Comparison of ENCODE assay signal across 17 mouse cellular contexts in genomic region chr9:120658576-120658975, GRCm38 (mm10).
DNase-seq lines count a peak whose midpoint lies in the region; ATAC-seq and TF ChIP-seq lines count a peak whose summit lies in the region.
"Had no signal": no experiment of that assay in that cellular context is flagged by ENCODE, and none has a peak within 500 bp of the region (broad histone marks: within the 10 kb centered on the region; RNA-seq: fewer than 3 reads in every experiment).

No protein-coding gene starts in this region.

- H3K27me3 ChIP-seq in forebrain, embryonic 12.5 days = peaks cover 4% of the 10 kb centered on the region; the same call in 1 of the 2 replicates
- no peaks in the 10 kb centered on the region for H3K27me3 ChIP-seq in intestine, postnatal 0 days (replicated peaks; ENCODE audit: control insufficient read depth, insufficient read depth, low read length)
- H3K27me3 ChIP-seq: hindbrain, embryonic 15.5 days; liver, embryonic 15.5 days; neural tube, embryonic 12.5 days had no signal

- H3K36me3 ChIP-seq in forebrain, embryonic 12.5 days (replicated peaks) = no peaks in the 10 kb centered on the region
- H3K36me3 ChIP-seq in intestine, postnatal 0 days (ENCODE audit: control insufficient read depth, insufficient read depth) = no peaks in the 10 kb centered on the region
- H3K36me3 ChIP-seq: G1E; hindbrain, embryonic 15.5 days; liver, embryonic 15.5 days; neural tube, embryonic 12.5 days had no signal

- intact Hi-C loops in heart, postnatal 14 days (cut with DNase I) = no loop called here

- DNase-seq in gastrocnemius, adult 18-20 months (ENCODE audit: low spot score) = peak; percentile 25
- DNase-seq in gastrocnemius, postnatal 10 days = no peak
- peak; percentile 49 for DNase-seq in 3134 (ENCODE audit: extremely low read depth, insufficient read length, low spot score)
- DNase-seq in gastrocnemius, postnatal 25 days = peak; percentile 50
- peak; percentile 27 to 43 for DNase-seq in heart, postnatal 14 days
- DNase-seq in cerebellum, adult 11 months = no peak
- DNase-seq: cerebellum, adult 8-10 months; kidney, adult 9 months; lung, postnatal 4 days had no signal

- no peak overlapping the region for H3K27ac ChIP-seq in forebrain, embryonic 12.5 days
- no peak overlapping the region for H3K27ac ChIP-seq in intestine, postnatal 0 days (ENCODE audit: low read depth, low read length)
- H3K27ac ChIP-seq: hindbrain, embryonic 15.5 days; liver, embryonic 15.5 days; neural tube, embryonic 12.5 days had no signal

- no peak for ATAC-seq in forebrain, embryonic 12.5 days (ENCODE audit: low FRiP score)
- ATAC-seq in intestine, postnatal 0 days = no peak
- ATAC-seq: activated CD4-positive, CD25-positive, alpha-beta regulatory T cell, adult 4 months; midbrain, embryonic 16.5 days had no signal

- H3K4me2 ChIP-seq in forebrain, embryonic 12.5 days = no peak overlapping the region
- no peak overlapping the region for H3K4me2 ChIP-seq in intestine, postnatal 0 days (replicated peaks; ENCODE audit: low read depth)
- H3K4me2 ChIP-seq: hindbrain, embryonic 15.5 days; liver, embryonic 15.5 days; neural tube, embryonic 12.5 days had no signal

- peaks cover 17% of the 10 kb centered on the region for H3K4me1 ChIP-seq in forebrain, embryonic 12.5 days
- no peaks in the 10 kb centered on the region for H3K4me1 ChIP-seq in intestine, postnatal 0 days (replicated peaks; ENCODE audit: control insufficient read depth, insufficient read depth, low read length)
- H3K4me1 ChIP-seq: liver, embryonic 15.5 days had no signal

- TF ChIP-seq CTCF in intestine, postnatal 0 days (IDR thresholded peaks at IDR 0.05; ENCODE audit: low read depth) = no peak

- WGBS in forebrain, embryonic 12.5 days = 85% methylated on average over 2 of the region's 2 CpGs
- 70% methylated on average over 2 of the region's 2 CpGs for WGBS in intestine, postnatal 0 days

- no peak overlapping the region for H3K4me3 ChIP-seq in forebrain, embryonic 12.5 days (replicated peaks)
- no peak overlapping the region for H3K4me3 ChIP-seq in intestine, postnatal 0 days (ENCODE audit: low read depth, low read length)
- H3K4me3 ChIP-seq: hindbrain, embryonic 15.5 days; liver, embryonic 15.5 days; neural tube, embryonic 12.5 days had no signal

- no peak overlapping the region for H3K9ac ChIP-seq in forebrain, embryonic 12.5 days
- H3K9ac ChIP-seq in intestine, postnatal 0 days (ENCODE audit: low read depth, low read length) = no peak overlapping the region
- H3K9ac ChIP-seq: hindbrain, embryonic 15.5 days; liver, embryonic 15.5 days; neural tube, embryonic 12.5 days had no signal

- no peaks in the 10 kb centered on the region for H3K9me3 ChIP-seq in forebrain, embryonic 12.5 days
- H3K9me3 ChIP-seq in intestine, postnatal 0 days (ENCODE audit: control insufficient read depth) = no peaks in the 10 kb centered on the region
- H3K9me3 ChIP-seq: G1E; hindbrain, embryonic 15.5 days; liver, embryonic 15.5 days; neural tube, embryonic 12.5 days had no signal

Comparison
In these comparisons a context has a peak if more than half of its experiments do, and no peak if none do; other contexts are left out.
1. DNase-seq: peak in gastrocnemius, adult 18-20 months (single experiment), 3134 (single experiment), gastrocnemius, postnatal 25 days (single experiment) and heart, postnatal 14 days (2 of 2); none in gastrocnemius, postnatal 10 days (single experiment) and cerebellum, adult 11 months (single experiment).